Mouse (Mus musculus): ENCODE data around the gene Atrnl1.

Atrnl1 gene

GRCm38 (mm10) chr19:57610476-57611261 lies at the start of gene Atrnl1:
Gene Atrnl1 (plus strand): TSS chr19:57611034.
- DNase-seq (ENCODE audit: low spot score) = peak; percentile 92

DNA sequence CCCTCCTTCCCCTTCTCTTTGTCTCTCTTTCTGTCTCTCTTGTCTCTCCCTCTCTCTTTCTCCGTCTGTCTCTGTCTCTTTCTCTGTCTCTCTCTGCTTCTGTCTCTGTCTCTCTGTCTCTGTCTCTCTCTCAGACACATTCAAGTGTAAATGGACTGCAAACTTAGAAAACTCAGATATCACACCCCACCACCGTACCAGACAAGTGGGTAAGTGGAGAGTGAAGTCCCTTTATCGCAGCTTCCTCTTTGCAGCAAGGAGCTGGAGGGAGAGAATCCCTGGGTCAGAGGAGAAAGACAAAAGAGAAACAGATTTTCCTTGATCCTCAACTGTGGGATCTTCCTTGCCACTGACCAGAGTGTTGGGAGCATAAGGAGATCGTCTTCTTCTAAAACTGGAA lies 49.3 kb upstream of the Atrnl1 start:
- no peak for DNase-seq (ENCODE audit: low spot score)

- no peak for DNase-seq (ENCODE audit: low spot score)
These were observed 41.8 kb upstream of the Atrnl1 start for GRCm38 (mm10) chr19:57569040-57569439.

DNA sequence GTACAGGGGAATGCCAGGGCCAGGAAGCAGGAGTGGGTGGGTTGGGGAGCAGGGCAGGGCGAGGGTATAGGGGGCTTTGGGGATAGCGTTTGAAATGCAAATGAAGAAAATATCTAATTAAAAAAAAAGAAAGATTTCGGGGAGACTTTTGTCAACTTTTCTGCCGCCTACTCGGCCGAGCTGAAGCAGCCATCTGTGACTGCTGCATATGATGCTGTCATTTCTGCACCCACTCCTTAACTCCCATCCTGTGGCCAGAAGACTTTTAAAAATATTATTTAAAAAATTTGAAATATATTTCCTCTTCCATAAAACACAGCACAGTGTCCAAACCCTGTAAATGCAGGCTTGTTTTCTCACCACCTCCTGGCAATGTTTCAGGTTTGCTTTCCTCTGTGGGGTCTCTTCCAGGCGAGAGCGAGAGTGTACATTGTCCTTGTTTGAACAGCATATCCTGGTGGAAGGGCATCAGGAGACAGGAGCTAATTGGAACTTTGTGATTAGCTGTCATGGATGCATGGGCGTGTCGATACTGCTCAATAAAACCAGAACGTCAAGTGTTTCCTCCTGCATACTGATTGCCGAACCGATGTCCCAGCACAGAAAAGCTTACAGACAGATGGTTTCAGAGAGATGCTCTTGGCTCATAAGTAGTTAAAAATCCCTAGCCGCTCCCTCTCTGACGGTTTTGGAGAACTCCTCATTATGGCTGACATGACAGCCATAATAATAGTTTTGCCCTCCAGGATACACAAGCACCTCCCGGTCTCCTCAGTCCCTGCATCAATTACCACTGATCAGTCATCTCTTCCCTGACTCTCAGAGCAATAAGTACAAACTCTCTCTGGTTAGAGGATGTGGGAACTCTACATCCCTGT lies 38.2 kb upstream of the Atrnl1 start:
- DNase-seq (ENCODE audit: low spot score) = no peak

GRCm38 (mm10) chr19:57573470-57573869 lies 37.4 kb upstream of the Atrnl1 start:
- no peak for DNase-seq (ENCODE audit: low spot score)

DNA sequence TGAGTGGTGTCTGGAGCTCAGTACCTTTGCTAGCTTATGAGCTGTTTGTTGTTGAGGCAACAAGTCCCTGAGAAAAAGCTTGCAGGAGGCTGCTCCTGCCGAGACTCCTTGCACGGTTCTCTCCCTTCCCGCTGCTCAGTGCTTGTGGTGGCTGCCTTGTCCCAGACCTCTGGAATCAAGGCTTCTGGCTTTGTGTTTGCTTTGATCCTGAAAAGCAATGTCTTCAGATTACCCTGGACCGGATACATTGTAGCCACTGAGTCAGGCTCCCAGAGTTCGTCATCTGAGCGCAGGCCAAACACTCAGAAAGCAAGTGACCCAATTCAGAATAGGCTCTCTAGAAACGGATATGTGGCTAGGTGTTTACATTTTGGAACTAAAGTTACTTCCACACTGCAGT lies 35.8 kb upstream of the Atrnl1 start:
- DNase-seq (ENCODE audit: low spot score) = no peak

- DNase-seq (ENCODE audit: low spot score) = no peak
These were observed 34.0 kb upstream of the Atrnl1 start for GRCm38 (mm10) chr19:57576836-57577235.

DNA sequence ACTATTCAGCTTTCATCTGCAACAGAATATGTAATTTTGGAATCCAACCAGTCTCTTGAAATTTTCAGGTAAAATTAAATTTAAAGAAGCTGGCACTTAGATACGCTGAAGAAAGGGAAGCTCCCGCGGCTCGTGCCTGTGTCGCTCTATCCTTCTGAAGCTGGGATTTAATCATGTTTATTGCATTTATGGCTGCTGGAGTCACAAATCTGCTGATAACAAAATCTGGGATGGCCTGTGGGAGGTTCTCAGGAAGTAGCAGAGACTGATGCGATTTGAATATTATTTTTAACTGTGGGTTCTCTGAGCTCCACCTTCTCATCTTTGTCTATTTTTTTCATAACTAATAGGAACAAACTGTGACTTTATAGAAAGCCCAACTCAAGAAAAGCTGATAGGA lies 33.6 kb upstream of the Atrnl1 start:
- no peak for DNase-seq (ENCODE audit: low spot score)

DNA sequence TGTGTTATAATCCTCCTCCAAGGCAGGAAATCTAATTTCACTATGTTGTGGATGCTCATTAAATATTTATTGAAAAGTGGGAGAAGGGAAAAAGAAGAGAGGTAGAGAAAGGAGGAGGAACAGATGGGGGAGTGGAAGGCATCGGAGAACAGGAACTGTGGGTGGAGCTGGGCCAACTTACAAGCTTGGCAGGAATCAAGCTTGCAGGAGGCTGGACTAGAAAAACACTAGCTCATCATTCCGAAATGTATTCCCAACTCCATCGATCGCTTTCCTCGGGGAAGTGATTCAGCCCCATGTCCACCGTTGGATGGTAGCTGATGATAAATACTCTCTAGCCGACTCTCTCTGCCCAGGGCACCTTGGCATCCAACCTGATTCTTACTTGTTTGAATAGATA lies 29.9 kb upstream of the Atrnl1 start:
- no peak for DNase-seq (ENCODE audit: low spot score)

- no peak for DNase-seq (ENCODE audit: low spot score)
These were observed 25.5 kb upstream of the Atrnl1 start for GRCm38 (mm10) chr19:57585231-57585792.

- DNase-seq (ENCODE audit: low spot score) = no peak
These were observed 24.7 kb upstream of the Atrnl1 start for GRCm38 (mm10) chr19:57586172-57586571.

- no peak for DNase-seq (ENCODE audit: low spot score)
These were observed 21.3 kb upstream of the Atrnl1 start for GRCm38 (mm10) chr19:57589516-57589915.

GRCm38 (mm10) chr19:57590895-57591294 lies 19.9 kb upstream of the Atrnl1 start:
- DNase-seq (ENCODE audit: low spot score) = no peak

GRCm38 (mm10) chr19:57591631-57592030 lies 19.2 kb upstream of the Atrnl1 start:
- no peak for DNase-seq (ENCODE audit: low spot score)

GRCm38 (mm10) chr19:57592355-57592754 lies 18.5 kb upstream of the Atrnl1 start:
- DNase-seq (ENCODE audit: low spot score) = no peak

GRCm38 (mm10) chr19:57599126-57599525 lies 11.7 kb upstream of the Atrnl1 start:
- DNase-seq (ENCODE audit: low spot score) = peak; percentile 23

DNA sequence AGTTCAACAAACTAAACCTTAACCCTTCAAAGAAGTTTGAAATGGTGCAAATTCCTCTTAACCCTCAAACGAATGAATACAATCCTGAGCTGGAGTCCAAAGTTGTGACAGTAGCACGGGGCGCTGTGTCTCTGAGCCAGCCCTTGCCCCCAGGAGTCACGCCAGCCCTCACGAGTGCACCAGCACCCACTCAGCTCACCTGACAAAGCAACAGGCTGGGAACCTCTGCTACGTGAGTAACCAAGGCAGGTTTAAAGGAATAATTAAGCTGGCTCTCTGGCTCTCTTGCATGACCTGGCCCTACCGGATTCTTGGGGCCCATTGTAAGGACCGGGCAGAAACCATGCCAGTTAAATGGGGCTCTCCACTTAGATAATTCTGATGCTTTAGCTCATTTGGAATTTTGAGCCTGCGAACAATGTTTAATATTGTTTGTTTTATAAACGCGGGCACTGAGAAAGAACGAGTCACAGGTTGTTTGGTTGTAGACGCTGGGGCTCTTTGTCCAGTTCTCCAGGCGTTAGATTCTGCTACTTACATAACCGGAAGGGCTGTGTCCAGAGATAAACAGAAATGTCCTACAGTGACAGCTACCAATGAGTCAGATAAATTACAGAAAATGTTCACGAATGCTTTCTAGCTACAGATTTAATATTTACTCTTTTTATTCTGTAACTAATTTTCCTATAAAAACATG lies 10.5 kb upstream of the Atrnl1 start:
- peak; percentile 33 for DNase-seq (ENCODE audit: low spot score)

DNA sequence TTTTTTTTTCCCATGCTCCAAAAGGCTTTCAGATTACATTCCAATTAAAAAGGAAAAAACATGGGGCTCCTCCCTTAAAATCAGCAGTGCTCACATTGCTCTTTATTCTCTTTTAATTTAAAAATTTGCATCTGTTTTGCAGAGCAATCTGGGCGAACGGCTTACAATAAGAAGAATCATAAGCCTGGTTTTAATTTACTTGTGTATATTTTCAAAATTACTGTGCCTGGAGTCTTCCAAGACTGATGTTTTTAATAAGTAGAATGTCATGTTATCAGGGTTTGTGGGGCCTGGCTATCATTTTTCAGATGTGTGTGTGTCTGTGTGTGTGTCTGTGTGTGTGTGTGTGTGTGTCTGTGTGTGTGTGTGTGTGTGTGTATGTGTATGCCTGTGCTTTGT lies 9.9 kb upstream of the Atrnl1 start:
- DNase-seq (ENCODE audit: low spot score) = no peak

GRCm38 (mm10) chr19:57603593-57603992 lies 7.2 kb upstream of the Atrnl1 start:
- no peak for DNase-seq (ENCODE audit: low spot score)

GRCm38 (mm10) chr19:57605941-57606340 lies 4.9 kb upstream of the Atrnl1 start:
- no peak for DNase-seq (ENCODE audit: low spot score)

- DNase-seq (ENCODE audit: low spot score) = peak; percentile 30
These were observed 4.5 kb upstream of the Atrnl1 start for GRCm38 (mm10) chr19:57606351-57606750.

DNA sequence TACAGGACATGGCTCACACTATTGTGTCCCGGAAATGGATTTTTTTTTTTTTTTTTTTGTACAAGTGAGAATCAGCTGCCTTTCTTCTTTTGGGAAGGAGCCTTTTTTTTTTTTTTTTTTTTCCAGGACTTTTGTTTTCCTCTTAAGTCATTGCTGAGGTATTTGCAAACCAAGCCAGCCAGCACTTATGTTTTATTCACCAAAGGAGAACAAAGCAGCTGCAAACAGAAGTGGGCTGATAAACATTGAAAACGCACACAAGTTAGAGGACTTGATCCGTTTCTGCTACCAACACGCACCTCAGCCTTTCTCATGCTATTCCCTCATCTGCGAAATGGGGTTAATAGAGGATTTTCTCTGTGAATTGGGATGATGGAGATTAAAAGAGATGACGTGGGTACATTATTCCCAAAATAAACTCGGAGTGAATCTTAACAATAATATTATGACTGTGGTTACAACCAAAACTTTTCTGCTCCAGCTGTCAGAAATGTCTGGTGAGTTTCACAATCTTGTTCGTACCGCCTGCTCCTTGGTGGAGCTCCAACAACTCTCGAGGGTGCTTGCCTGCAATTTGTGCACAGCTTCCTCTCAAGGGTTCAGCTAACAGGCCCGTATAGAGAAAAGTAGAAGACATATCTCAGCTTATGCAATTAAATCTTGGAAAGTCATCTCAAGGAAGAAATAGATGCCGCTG lies 1.3 kb upstream of the Atrnl1 start:
- DNase-seq (ENCODE audit: low spot score) = no peak

Measured in testis, postnatal 10 days (tissue).